Mouse (Mus musculus) testis, adult 2 months (tissue): ENCODE data around the gene Auts2. TPM values are rescaled to one million over a fixed set of nuclear protein-coding genes. Genes with fewer than 3 reads are reported as not detected.
A peak's percentile ranks its signal among the peaks of the same experiment; 100 is the strongest.
"Not testable (repeated sequence)": the region's sequence is repeated elsewhere in the genome, so short reads cannot be mapped to it uniquely, and the experiment has no call there.

Experiments used
- H3K27ac ChIP-seq: fragments of 200-500 bp; 2 replicates; pipeline ENCODE4 v1.5.1; 2012; ENCODE audit warnings: low read depth, low read length; ENCODE audit not compliant: control insufficient read depth, insufficient read depth
- H3K27me3 ChIP-seq: fragments of 200-500 bp; 2 replicates; pipeline ENCODE4 v1.6.1; 2012; ENCODE audit warnings: mild to moderate bottlenecking, low read length, moderate library complexity; ENCODE audit not compliant: control insufficient read depth, insufficient read depth
- H3K36me3 ChIP-seq: fragments of 200-500 bp; 2 replicates; pipeline ENCODE4 v1.6.1; 2012; ENCODE audit warnings: mild to moderate bottlenecking, low read length; ENCODE audit not compliant: control insufficient read depth, insufficient read depth
- H3K4me1 ChIP-seq: fragments of 200-500 bp; 2 replicates; pipeline ENCODE4 v1.6.1; 2012; ENCODE audit warnings: low read length; ENCODE audit not compliant: control insufficient read depth, insufficient read depth
- H3K4me3 ChIP-seq: fragments of 200-500 bp; 2 replicates; pipeline ENCODE4 v1.5.1; 2012; ENCODE audit warnings: low read depth, mild to moderate bottlenecking, low read length, moderate library complexity, mixed read lengths; ENCODE audit not compliant: control insufficient read depth
- CTCF ChIP-seq: fragments of 200-500 bp; IDR thresholded peaks from 2 replicates; pipeline ENCODE4 v1.5.1; 2012; ENCODE audit warnings: low read depth, mild to moderate bottlenecking, inconsistent platforms, low read length, moderate library complexity; ENCODE audit not compliant: control insufficient read depth, insufficient read depth, insufficient replicate concordance
- POLR2A ChIP-seq: fragments of 200-500 bp; IDR thresholded peaks from 2 replicates; pipeline ENCODE4 v1.6.1; 2012; ENCODE audit warnings: low read depth, mild to moderate bottlenecking, inconsistent platforms, low read length, moderate library complexity; ENCODE audit not compliant: control insufficient read depth
- polyA plus RNA-seq: library from polyadenylated mRNA; depleted of rRNA; stranded (reverse); fragments of >200 nt; gene quantifications from 2 replicates; pipeline ENCODE4 v1.2.3, GENCODE M21; 2012; rRNA removed

The Auts2 gene
- polyA plus RNA-seq = 3.6 and 4.3 TPM in 2 replicates

- Histone ChIP-seq H3K4me3 (peak within 1 kb of the TSS; percentile 89), H3K27ac (peak within 1 kb of the TSS; percentile 65), H3K27me3 (no peaks in the 10 kb centered on the region), H3K36me3 (no peaks in the 10 kb centered on the region), H3K4me1 (peaks cover 13% of the 10 kb centered on the region)
- TF ChIP-seq CTCF = no peak
- TF ChIP-seq POLR2A = 0 out of 2 replicates have a peak, but pooled peaks have one; percentile 17
Observed at GRCm38 (mm10) chr5:132543118-132544071, at the start of gene Auts2. Gene Auts2 (minus strand): TSS chr5:132543344.

GRCm38 (mm10) chr5:132591721-132592695, 48.9 kb upstream of the Auts2 start:
- TF ChIP-seq CTCF (no peak), POLR2A (no peak)
- H3K4me3 ChIP-seq = no peak overlapping the region
- no peaks in the 10 kb centered on the region for H3K4me1 ChIP-seq
- no peak overlapping the region for H3K27ac ChIP-seq
- H3K36me3 ChIP-seq = no peaks in the 10 kb centered on the region
- H3K27me3 ChIP-seq = no peaks in the 10 kb centered on the region

- Histone ChIP-seq H3K27ac (no peak overlapping the region), H3K36me3 (no peaks in the 10 kb centered on the region)
- TF ChIP-seq CTCF (no peak), POLR2A (no peak)
Observed at GRCm38 (mm10) chr5:132579774-132580173, 36.6 kb upstream of the Auts2 start.

GRCm38 (mm10) chr5:132560771-132561170, 17.6 kb upstream of the Auts2 start:
- not testable (repeated sequence) for H3K27ac ChIP-seq, H3K27me3 ChIP-seq, H3K4me3 ChIP-seq, H3K4me1 ChIP-seq, H3K36me3 ChIP-seq

More at GRCm38 (mm10) chr5:132579774-132580173, 36.6 kb upstream of the Auts2 start:
- Histone ChIP-seq H3K4me3 (no peak overlapping the region), H3K4me1 (no peaks in the 10 kb centered on the region), H3K27me3 (no peaks in the 10 kb centered on the region)

GRCm38 (mm10) chr5:132545761-132546160, 2.6 kb upstream of the Auts2 start:
- Histone ChIP-seq H3K36me3 (no peaks in the 10 kb centered on the region), H3K4me3 (no peak overlapping the region), H3K27me3 (no peaks in the 10 kb centered on the region), H3K4me1 (peaks cover 13% of the 10 kb centered on the region), H3K27ac (no peak overlapping the region)
- TF ChIP-seq CTCF (no peak), POLR2A (no peak)

- H3K27me3 ChIP-seq = no peaks in the 10 kb centered on the region
- peaks cover 13% of the 10 kb centered on the region for H3K4me1 ChIP-seq
- H3K36me3 ChIP-seq = no peaks in the 10 kb centered on the region
- peak overlapping the region; percentile 42 for H3K4me3 ChIP-seq
- H3K27ac ChIP-seq = peak overlapping the region; percentile 58
- TF ChIP-seq POLR2A (no peak), CTCF (no peak)
Observed at GRCm38 (mm10) chr5:132544176-132544995, 1.2 kb upstream of the Auts2 start.
